Mouse (Mus musculus) thymus, postnatal 36 days (tissue): ENCODE measurements at regions not wholly inside any gene's neighbourhood (a gene's known extent, or its start where the extent isn't known, plus 50 kb on each side); places are given as distances from the start of the nearest gene placed in this dataset.

Experiments
- DNase-seq, 2 experiments: peaks; one replicate each; pipeline ENCODE4 v3.0.0; 2022; ENCODE audit warnings: mixed read lengths in 2 of 2

- no peak for DNase-seq
Observed at GRCm38 (mm10) chr15:97188545-97188944, 58.4 kb upstream of the Pced1b start.

- DNase-seq = no peak
Observed at GRCm38 (mm10) chr15:97187831-97188230, 59.1 kb upstream of the Pced1b start.

DNA sequence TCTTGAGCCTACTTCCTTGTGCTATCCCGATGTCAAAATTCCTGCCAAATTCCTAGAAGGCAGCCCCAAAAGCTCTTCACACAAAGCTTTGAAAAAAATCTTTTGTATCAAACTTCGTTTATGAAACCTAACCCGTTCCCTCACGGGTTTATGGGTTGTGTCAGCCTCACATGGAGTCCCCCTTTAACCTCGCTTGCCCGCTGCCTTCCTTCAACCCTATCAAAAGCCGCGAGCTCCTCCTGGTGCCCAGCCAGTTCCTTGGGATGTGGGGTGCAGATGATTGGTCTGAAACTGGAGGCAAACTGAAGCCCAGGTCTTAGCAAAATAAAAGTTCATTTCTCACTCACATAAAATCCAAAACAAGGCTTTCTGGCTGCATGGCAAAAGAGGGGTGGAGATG is 60.9 kb upstream of the Pced1b start:
- DNase-seq = no peak

GRCm38 (mm10) chr15:97182617-97183038 is 64.3 kb upstream of the Pced1b start:
- DNase-seq = no peak

DNA sequence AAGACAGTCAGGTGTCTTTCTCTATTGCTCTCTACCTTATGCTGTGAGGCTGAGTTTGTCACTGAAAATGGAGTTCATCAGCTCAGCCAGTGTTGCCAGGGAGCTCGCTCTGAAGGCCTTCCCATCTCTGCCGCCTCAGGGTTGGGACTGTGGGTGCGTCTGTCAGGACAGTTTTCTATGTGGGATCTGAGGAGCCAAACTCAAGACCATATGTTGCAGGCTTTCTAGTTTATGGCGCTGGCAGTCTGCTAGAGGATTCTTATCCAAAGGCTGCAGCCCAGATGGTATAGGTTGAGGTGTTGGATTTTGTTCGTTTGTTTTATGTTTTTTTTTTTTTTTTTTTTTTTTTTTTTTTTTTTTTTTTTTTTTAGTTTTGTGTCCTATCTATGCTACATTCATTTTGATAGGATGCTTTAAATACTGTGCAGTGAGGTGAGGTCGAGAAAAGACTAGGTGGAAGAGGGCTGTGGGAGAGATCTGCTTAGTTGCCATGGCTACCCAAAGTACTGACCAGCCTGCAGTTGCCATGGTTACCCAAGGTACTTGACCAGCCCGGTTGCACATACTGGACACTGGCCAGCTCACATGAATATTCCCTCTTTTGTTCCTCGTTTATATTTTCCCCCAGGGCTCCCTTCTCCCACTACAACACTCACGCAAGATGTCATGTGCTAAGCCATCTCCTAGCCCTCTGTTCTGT is 65.8 kb upstream of the Pced1b start:
- DNase-seq = no peak

DNA sequence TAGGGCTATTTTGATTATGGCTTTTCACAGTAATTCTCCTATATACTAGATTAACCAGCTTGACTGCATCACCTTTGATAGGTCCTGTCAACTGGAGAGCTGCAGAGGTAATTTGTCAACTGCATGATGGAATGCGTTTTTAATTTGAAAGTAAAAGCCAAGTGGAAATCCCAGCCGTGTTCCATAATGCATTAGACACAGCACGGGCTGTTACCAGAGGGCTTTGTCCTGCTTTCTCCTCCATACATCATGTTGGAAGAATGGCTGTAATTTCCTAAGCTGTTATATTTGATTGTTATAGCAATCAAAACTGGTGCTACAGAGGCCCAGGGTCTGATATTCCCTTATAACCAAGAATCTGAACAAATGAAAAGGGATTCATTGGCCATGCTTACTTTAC is 68.6 kb upstream of the Pced1b start:
- no peak for DNase-seq

DNA sequence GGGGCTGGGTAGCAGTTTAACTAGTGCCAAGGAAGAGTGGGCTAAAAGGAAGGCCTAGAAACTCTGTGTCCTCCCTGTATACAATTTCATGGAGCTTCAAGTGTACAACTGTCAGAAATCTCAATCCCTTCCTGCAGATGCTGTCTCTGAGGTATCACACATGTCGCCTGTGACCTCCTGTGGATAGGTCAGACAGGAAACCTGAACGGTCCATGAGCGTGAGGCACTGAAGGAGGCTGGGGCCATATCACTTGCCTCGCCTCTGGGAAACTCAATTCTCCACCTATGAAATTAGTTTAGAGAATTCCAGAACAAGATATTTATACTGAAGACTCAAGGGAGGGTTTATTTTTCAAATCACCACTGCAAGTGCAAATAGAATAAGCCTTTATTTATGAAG is 69.1 kb upstream of the Pced1b start:
- no peak for DNase-seq

DNA sequence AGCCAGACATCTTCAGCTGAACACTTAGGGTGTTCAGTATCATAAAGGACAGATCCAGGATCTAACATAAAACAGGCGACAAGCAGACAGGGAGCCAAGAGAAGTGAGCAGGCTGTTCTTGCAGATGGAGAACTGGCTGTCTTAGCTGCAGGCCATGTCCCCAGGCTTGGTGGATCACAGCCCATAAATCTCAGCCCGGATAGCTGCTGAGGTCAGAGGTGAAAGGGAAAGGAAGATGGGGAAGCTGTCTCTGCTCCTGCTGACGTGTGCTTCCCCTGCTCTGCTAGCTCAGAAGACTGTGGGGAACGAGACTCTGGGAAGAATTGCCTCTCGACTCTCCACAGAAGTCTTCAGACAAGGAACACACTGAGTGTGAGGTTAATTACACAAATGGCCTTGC is 71.9 kb upstream of the Pced1b start:
- no peak for DNase-seq

GRCm38 (mm10) chr15:97173233-97173632 is 73.7 kb upstream of the Pced1b start:
- no peak for DNase-seq

DNA sequence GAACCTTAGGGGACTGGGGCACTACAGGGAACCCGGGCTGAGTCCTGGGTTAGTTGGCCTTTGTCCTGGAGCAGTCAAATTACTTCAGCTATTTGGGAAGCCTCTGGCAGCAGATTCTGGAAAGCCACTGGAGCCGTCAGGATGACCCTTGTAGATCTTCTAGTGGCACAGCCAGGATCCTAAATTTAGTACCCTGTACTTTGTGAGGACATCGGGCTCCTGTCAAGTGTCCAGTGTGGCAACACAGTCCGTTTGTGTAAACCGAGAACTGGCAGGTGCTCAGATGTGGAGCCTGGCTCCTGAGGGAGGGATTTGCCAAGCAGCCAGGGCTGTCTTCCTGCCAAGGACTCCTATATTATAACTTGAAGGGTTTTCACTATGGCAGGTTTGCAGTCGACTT is 76.8 kb upstream of the Pced1b start:
- DNase-seq = no peak

- DNase-seq = no peak
Observed at GRCm38 (mm10) chr15:97169381-97169780, 77.5 kb upstream of the Pced1b start.

GRCm38 (mm10) chr15:97167116-97167515 is 79.8 kb upstream of the Pced1b start:
- no peak for DNase-seq

DNA sequence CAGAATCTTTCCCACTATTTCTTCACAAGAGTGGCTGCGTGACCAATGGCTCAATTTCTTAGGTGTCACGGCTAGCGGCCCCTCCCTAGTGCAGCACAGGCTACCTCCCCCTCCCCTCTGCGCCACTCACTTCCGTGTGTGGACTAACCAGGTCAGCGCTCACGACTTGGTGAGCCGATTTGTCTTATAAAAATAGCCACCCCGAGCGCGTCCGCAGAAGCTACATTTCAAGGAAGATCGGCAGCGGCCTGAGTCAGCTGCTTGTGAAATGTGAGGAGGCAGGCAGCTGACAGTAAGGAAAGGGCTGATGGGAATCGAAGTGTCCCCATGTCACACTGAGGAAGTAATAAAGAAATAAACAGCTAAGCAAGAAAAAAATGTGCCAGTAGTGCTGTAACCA is 82.3 kb upstream of the Pced1b start:
- no peak for DNase-seq

DNA sequence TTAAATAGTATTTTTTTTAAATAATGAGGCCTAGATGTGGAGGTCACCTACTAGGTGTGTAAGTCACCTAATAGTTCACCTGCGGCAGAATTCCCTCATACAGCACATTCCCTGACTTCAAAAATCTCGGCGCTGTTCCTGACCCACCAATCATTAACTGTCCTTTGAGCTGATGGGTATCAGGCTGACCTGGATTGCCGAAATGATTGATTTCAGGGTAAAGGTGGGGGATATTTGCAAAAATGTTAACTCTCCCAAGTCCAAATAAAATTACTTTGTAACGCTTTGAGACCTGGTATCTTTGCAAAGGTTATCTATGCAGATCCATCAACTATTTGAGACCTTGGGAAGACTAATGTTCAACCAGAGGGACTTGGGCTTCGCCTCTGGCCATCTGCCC is 82.9 kb upstream of the Pced1b start:
- DNase-seq = no peak

- DNase-seq = no peak
Observed at GRCm38 (mm10) chr15:97163090-97163489, 83.8 kb upstream of the Pced1b start.

DNA sequence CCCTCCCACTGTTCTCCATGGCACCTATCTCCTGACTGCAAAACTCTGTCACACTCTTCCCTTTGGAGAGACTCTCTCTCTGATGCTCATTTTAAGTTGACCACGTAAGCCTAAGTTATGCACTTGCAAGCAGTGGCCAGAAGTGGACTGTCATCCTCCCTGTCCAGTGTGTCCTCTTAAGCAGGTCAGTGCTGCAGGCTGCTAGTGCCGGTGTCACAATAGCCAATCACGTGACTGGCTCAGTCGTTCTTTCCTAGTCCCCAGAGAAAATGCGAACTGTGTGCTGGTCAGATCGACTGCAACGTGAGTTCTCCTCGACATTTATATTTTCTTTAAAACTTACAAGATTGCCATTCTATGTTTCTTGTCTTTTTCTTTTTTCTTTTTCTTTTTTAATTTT is 84.6 kb upstream of the Pced1b start:
- DNase-seq = no peak

DNA sequence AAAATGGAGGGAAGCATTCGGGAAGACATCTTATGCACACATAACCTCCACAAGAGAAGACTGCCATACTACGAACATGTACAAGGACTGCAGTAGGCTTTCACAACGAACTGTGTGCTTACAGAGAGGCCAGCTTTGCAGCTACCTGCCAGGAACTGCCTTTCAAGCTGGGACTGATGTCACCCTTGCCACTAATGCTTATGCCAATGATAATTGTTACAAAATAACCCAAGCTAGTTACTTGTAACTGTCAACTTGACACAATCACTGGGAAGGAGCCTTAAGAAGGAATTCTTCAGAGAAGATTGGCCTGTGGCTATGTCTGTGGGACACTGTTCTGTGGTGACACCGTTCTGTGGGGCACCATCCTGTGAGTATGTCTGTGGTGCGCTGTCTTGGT is 85.4 kb upstream of the Pced1b start:
- DNase-seq = no peak

DNA sequence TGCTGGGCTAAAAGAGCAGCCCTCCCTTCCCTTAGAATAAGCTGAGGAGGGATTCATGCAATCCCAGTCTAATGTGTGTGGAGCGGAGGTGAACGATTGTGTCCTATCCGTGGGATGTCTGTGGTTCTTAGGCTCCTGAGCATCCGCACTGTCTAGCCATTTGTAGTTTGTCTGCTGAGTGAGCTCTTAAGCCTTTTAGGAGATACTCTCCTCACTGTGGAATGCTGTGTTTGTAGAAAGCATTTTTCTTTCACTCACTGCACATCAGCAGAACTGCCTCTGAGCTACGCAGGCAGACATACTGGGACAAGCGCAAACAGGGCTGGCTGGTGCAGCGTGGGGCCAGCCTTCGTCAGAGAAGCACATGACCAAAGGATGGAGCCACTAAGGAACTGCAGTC is 94.6 kb upstream of the Pced1b start:
- no peak for DNase-seq

- no peak for DNase-seq
Observed at GRCm38 (mm10) chr15:97151793-97152192, 95.1 kb upstream of the Pced1b start.

DNA sequence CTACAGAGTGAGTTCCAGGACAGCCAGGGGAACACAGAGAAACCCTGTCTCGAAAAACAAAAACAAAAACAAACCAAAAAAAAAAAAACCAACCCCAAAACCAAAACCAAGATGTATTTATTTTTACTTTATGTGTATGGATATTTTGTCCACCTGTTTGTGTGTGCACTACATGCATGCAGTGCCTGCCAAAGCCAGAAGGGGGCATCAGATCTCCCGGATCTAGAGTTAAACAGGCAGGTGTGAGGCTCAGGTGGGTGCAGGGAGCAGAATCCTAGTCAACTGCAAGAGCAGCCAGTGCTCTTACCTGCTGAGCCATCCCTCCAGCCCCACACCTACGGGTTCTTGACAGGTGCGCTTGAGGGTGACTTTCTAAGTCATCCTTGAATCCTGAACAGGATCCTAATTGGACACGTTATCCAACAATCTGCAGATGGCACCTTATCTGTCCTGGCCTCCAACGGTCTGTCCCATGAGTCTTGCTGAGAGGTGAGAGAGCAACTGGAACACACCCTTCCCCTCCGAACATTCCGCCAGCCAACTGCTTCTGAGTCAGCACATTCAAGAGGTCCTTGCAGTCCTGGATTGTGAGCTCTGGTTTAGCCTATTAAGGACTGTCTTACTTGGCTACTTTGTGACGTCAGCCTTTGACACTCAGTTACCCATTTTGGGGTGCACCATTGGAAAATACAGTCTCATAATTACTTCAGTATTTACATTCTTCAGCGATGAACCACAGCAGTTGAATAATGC is 95.4 kb upstream of the Slc38a4 start:
- DNase-seq = no peak

GRCm38 (mm10) chr15:97141958-97142357 is 86.2 kb upstream of the Slc38a4 start:
- no peak for DNase-seq

- no peak for DNase-seq
Observed at GRCm38 (mm10) chr15:97138265-97138664, 82.5 kb upstream of the Slc38a4 start.

- peak; percentile 5 for DNase-seq
Observed at GRCm38 (mm10) chr15:97135291-97135690, 79.5 kb upstream of the Slc38a4 start.

GRCm38 (mm10) chr15:97127771-97128170 is 72.0 kb upstream of the Slc38a4 start:
- no peak for DNase-seq
